Mouse (Mus musculus) CH12.LX (cell line): ENCODE measurements around the gene Rassf5. TPM values are rescaled to one million over a fixed set of nuclear protein-coding genes. Genes with fewer than 3 reads are reported as not detected.
A peak's percentile ranks its signal among the peaks of the same experiment; 100 is the strongest.

ENCODE experiments used
- DNase-seq: peaks from one replicate; pipeline ENCODE4 v3.0.0-alpha.2; 2013; ENCODE audit errors: extremely low read depth
- H3K27ac ChIP-seq: 2 replicates; pipeline ENCODE4 v1.5.1; 2012; ENCODE audit warnings: low read depth, mild to moderate bottlenecking, control low read depth, moderate library complexity; ENCODE audit not compliant: insufficient read depth
- H3K27me3 ChIP-seq: replicated peaks from 2 replicates; pipeline ENCODE3; 2012; ENCODE audit warnings: inconsistent platforms
- H3K36me3 ChIP-seq, 2 experiments: replicated peaks in 1 of 2; 2 replicates each; pipeline versions ENCODE3 to v1.6.1; 2012; ENCODE audit warnings: inconsistent platforms in 1 of 2, low read length in 1 of 2, mild to moderate bottlenecking in 1 of 2, mixed read lengths in 1 of 2, moderate library complexity in 1 of 2; ENCODE audit not compliant: control insufficient read depth in 1 of 2, insufficient read depth in 1 of 2
- H3K4me1 ChIP-seq, 2 experiments: 2 replicates each; pipeline ENCODE4 v1.6.1; 2012; ENCODE audit warnings: inconsistent platforms in 1 of 2, moderate library complexity in 1 of 2; ENCODE audit not compliant: insufficient read depth in 2 of 2, control insufficient read depth in 1 of 2
- H3K4me2 ChIP-seq: 2 replicates; pipeline ENCODE4 v1.6.1; 2012; ENCODE audit warnings: low read depth, mild to moderate bottlenecking, control low read depth; ENCODE audit not compliant: poor library complexity, insufficient read depth, severe bottlenecking
- H3K4me3 ChIP-seq, 3 experiments: fragments of 150-350 bp in 1 of 3; sonication (generic) in 1 of 3; replicated peaks in 1 of 3; 2 replicates each; pipeline versions ENCODE3 to v1.5.1; 2011 to 2012; ENCODE audit warnings: low read depth in 2 of 3, low read length in 2 of 3, mild to moderate bottlenecking in 2 of 3, moderate library complexity in 2 of 3, control low read depth in 1 of 3, improper control_type of control experiment in 1 of 3, inconsistent platforms in 1 of 3, mixed read lengths in 1 of 3; ENCODE audit not compliant: poor library complexity in 1 of 3
- H3K79me2 ChIP-seq: replicated peaks from 2 replicates; pipeline ENCODE4 v1.6.1; 2012; ENCODE audit warnings: mild to moderate bottlenecking, moderate library complexity; ENCODE audit not compliant: control insufficient read depth, poor library complexity, insufficient read depth, severe bottlenecking; ENCODE audit errors: extremely low read depth
- H3K9ac ChIP-seq: 2 replicates; pipeline ENCODE4 v1.6.1; 2012; ENCODE audit warnings: low read depth, mild to moderate bottlenecking, control low read depth, moderate library complexity; ENCODE audit not compliant: insufficient read depth
- H3K9me3 ChIP-seq: replicated peaks from 2 replicates; pipeline ENCODE3; 2012; ENCODE audit warnings: low read length, inconsistent platforms, mixed read lengths
- BHLHE40 ChIP-seq: IDR thresholded peaks from 2 replicates; pipeline ENCODE4 v1.6.1; 2011; ENCODE audit warnings: mild to moderate bottlenecking, low read depth, low read length, improper control_type of control experiment
- CHD1 ChIP-seq: IDR thresholded peaks from 2 replicates; pipeline ENCODE4 v1.6.1; 2012; ENCODE audit warnings: low read depth, low read length, improper control_type of control experiment, inconsistent platforms
- CHD2 ChIP-seq: IDR thresholded peaks from 2 replicates; pipeline ENCODE4 v1.6.1; 2011; ENCODE audit warnings: low read length, improper control_type of control experiment
- CTCF ChIP-seq, 2 experiments: IDR thresholded peaks in 1 of 2; conservative IDR thresholded peaks in 1 of 2; 2 replicates each; pipeline ENCODE4 v1.5.1; 2011 to 2012; ENCODE audit warnings: low read depth in 2 of 2, low read length in 2 of 2, improper control_type of control experiment in 1 of 2, inconsistent platforms in 1 of 2, mild to moderate bottlenecking in 1 of 2, moderate library complexity in 1 of 2
- ELF1 ChIP-seq: IDR thresholded peaks from 2 replicates; pipeline ENCODE4 v1.6.1; 2014; ENCODE audit warnings: low read depth, mild to moderate bottlenecking, inconsistent platforms, low read length, improper control_type of control experiment
- ETS1 ChIP-seq: conservative IDR thresholded peaks from 2 replicates; pipeline ENCODE4 v1.6.1; 2012; ENCODE audit warnings: low read depth, mild to moderate bottlenecking, inconsistent platforms, low read length, improper control_type of control experiment, moderate library complexity
- GABPA ChIP-seq: IDR thresholded peaks from 2 replicates; pipeline ENCODE4 v1.6.1; 2012; ENCODE audit warnings: low read depth, low read length, improper control_type of control experiment, inconsistent platforms; ENCODE audit not compliant: insufficient replicate concordance
- JUN ChIP-seq: IDR thresholded peaks from 2 replicates; pipeline ENCODE4 v1.6.1; 2011; ENCODE audit warnings: low read depth, mild to moderate bottlenecking, low read length, improper control_type of control experiment, moderate library complexity; ENCODE audit not compliant: insufficient read depth
- JUND ChIP-seq: conservative IDR thresholded peaks from 2 replicates; pipeline ENCODE4 v1.6.1; 2011; ENCODE audit warnings: low read depth, low read length, improper control_type of control experiment
- KAT2A ChIP-seq: IDR thresholded peaks from 2 replicates; pipeline ENCODE4 v1.6.1; 2012; ENCODE audit warnings: low read length, improper control_type of control experiment, inconsistent platforms; ENCODE audit not compliant: insufficient replicate concordance
- MAFK ChIP-seq: IDR thresholded peaks from 2 replicates; pipeline ENCODE4 v1.6.1; 2011; ENCODE audit warnings: low read length, improper control_type of control experiment; ENCODE audit not compliant: insufficient replicate concordance
- MEF2A ChIP-seq: IDR thresholded peaks from 2 replicates; pipeline ENCODE4 v1.6.1; 2014; ENCODE audit warnings: low read depth, mild to moderate bottlenecking, inconsistent platforms, low read length, improper control_type of control experiment, borderline replicate concordance
- NELFE ChIP-seq: IDR thresholded peaks from 2 replicates; pipeline ENCODE4 v1.6.1; 2011; ENCODE audit warnings: low read depth, low read length, improper control_type of control experiment
- NRF1 ChIP-seq: IDR thresholded peaks from 2 replicates; pipeline ENCODE4 v1.6.1; 2014; ENCODE audit warnings: low read depth, mild to moderate bottlenecking, inconsistent platforms, low read length, improper control_type of control experiment, moderate library complexity
- PAX5 ChIP-seq: IDR thresholded peaks from 2 replicates; pipeline ENCODE4 v1.6.1; 2012; ENCODE audit warnings: low read length, inconsistent platforms, mixed read lengths
- POLR2A ChIP-seq: IDR thresholded peaks from 2 replicates; pipeline ENCODE4 v1.6.1; 2011; ENCODE audit warnings: low read depth, mild to moderate bottlenecking, improper control_type of control experiment, low read length
- RAD21 ChIP-seq: IDR thresholded peaks from 2 replicates; pipeline ENCODE4 v1.6.1; 2011; ENCODE audit warnings: low read depth, mild to moderate bottlenecking, low read length, improper control_type of control experiment, moderate library complexity
- SMC3 ChIP-seq: IDR thresholded peaks from 2 replicates; pipeline ENCODE4 v1.6.1; 2011; ENCODE audit warnings: low read depth, low read length, improper control_type of control experiment
- TBP ChIP-seq: conservative IDR thresholded peaks from 2 replicates; pipeline ENCODE4 v1.6.1; 2011; ENCODE audit warnings: low read depth, low read length, improper control_type of control experiment
- TCF12 ChIP-seq: IDR thresholded peaks from 2 replicates; pipeline ENCODE4 v1.6.1; 2014; ENCODE audit warnings: low read depth, mild to moderate bottlenecking, inconsistent platforms, low read length, improper control_type of control experiment
- UBTF ChIP-seq: IDR thresholded peaks from 2 replicates; pipeline ENCODE4 v1.6.1; 2012; ENCODE audit warnings: low read depth, mild to moderate bottlenecking, inconsistent platforms, low read length, improper control_type of control experiment, moderate library complexity
- USF2 ChIP-seq: conservative IDR thresholded peaks from 2 replicates; pipeline ENCODE4 v1.6.1; 2011; ENCODE audit warnings: low read depth, low read length, improper control_type of control experiment
- ZMIZ1 ChIP-seq: IDR thresholded peaks from 2 replicates; pipeline ENCODE4 v1.6.1; 2012; ENCODE audit warnings: low read depth, mild to moderate bottlenecking, inconsistent platforms, low read length, improper control_type of control experiment
- dilution Hi-C: fragments of 300-500 bp; cut with MboI; formaldehyde crosslinking; loops from 2 replicates; pipeline ENCODE4 v1.14.3; 2020; ENCODE audit warnings: low sequenced_read_pairs; ENCODE audit not compliant: extremely low pct_unique_long_range_greater_than_20kb, extremely low pct_ligation_motif_present
- in situ Hi-C: fragments of 300-500 bp; cut with MboI; formaldehyde crosslinking; loops from 3 replicates; pipeline ENCODE4 v1.14.3; 2019; ENCODE audit warnings: low sequenced_read_pairs, low pct_ligation_motif_present, low pct_unique_long_range_greater_than_20kb, mixed read lengths
- polyA plus RNA-seq: library from polyadenylated mRNA; unstranded; fragments of >175 nt; gene quantifications from 2 replicates; pipeline ENCODE4 v1.2.1, GENCODE M21; 2012; ENCODE audit warnings: low read depth; ENCODE audit not compliant: insufficient read length
- total RNA-seq, 2 experiments: library from RNA; depleted of rRNA; stranded (reverse); fragments of 300-350 nt in 1 of 2; fragments of >200 nt in 1 of 2; gene quantifications; 2 replicates each; pipeline ENCODE4 v1.2.3; 2012 to 2014

The Rassf5 gene
- total and polyA plus RNA-seq, 3 experiments, result 11.5 to 32.1 (median 16.3) TPM

DNA sequence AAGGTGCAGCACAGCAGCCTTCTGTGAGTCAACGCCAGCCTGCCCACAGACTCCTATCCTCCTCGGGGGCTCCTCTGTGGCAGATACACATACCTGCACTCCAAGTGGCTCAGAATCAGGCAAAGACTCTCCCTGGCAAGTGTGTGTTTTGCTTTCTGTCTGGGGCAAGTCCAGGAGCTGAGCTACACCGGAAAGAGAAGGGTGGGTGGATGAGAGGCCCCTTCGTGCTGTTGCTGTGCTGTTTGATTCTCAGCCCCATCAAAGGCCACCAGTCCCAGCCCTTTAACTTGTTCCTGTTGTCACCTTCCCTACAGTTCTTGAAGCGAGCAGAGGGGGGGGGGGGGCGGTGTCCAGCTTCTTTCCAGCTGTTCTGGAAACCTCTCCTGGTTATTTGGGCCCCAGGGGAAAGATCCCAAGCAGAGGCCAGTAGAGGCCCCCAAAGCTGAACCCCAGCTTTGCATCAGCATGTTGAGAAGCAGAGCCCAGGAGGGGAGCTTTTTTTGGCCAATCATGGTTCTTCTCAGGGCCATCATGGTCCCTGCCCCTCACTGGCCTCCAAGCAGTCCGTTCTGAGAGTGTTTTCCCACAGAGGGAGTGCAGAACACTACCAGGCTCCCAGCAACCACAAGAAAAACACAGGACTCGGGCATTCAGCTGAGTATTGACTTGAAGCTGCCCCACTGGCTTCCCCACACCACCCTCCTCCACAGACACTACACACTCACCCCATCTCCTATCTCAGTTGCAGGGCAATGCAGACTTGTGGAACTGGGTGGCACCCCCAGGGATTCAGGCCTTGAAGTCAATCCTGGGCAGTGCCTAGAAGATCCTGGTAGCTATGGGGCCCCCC lies 33.8 kb upstream of the Rassf5 start:
- H3K36me3 ChIP-seq, result peaks cover 13 to 35% of the 10 kb centered on the region in 2 experiments
- peak overlapping the region; percentile 92 for H3K4me2 ChIP-seq
- H3K9ac ChIP-seq, result peak overlapping the region; percentile 88
- no peak for TF ChIP-seq CHD2
- TF ChIP-seq TCF12, result 0 out of 2 replicates have a peak, but pooled peaks have one; percentile 3
- TF ChIP-seq TBP, result 0 out of 2 replicates have a peak, but pooled peaks have one; percentile 7
- no peak for TF ChIP-seq MEF2A
- no peak for TF ChIP-seq ETS1
- H3K27ac ChIP-seq, result peak overlapping the region; percentile 61
- no peaks in the 10 kb centered on the region for H3K27me3 ChIP-seq
- dilution Hi-C loops, result no loop called here
- in situ Hi-C loops, result no loop called here
- no peaks in the 10 kb centered on the region for H3K9me3 ChIP-seq
- H3K4me1 ChIP-seq, result peaks cover 28 to 69% of the 10 kb centered on the region in 2 experiments
- no peak for DNase-seq
- peak overlapping the region; percentile 62 to 83 (median 81) for H3K4me3 ChIP-seq
- H3K79me2 ChIP-seq, result peaks cover 18% of the 10 kb centered on the region

DNA sequence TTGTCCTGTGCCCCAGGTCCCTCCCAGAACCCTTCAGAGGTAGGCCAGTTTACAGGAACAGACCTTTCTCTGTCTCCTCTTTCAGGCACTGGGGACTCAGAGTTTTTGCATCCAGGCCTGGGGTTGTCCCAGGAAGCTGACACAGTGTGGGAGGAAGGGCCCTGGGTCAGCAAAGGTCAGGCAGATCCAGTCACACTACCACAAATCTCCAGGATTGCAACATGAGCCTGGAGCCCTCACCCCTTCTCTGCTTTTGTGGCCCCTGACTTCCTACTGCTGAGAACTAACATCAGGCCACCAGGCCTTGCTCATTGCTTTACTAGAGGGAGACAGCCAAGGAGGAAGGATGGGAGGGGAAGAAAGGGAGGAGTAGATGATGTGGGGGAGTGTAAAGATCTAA lies 31.8 kb upstream of the Rassf5 start:
- Histone ChIP-seq H3K79me2 (peaks cover 18% of the 10 kb centered on the region), H3K4me1 (peaks cover 24 to 74% of the 10 kb centered on the region in 2 experiments), H3K27ac (peak overlapping the region; percentile 47; the same call in 1 of the 2 replicates), H3K9me3 (no peaks in the 10 kb centered on the region), H3K36me3 (peaks cover 30 to 55% of the 10 kb centered on the region in 2 experiments), H3K4me2 (peak overlapping the region; percentile 48; the same call in 1 of the 2 replicates), H3K4me3 (peak overlapping the region in 2 of 3 experiments; percentile 35 to 62), H3K9ac (peak overlapping the region; percentile 52; the same call in 1 of the 2 replicates), H3K27me3 (no peaks in the 10 kb centered on the region)
- 0 out of 2 replicates have a peak, but pooled peaks have one; percentile 5 for TF ChIP-seq ETS1
- no peak for TF ChIP-seq JUND
- TF ChIP-seq ELF1, result 0 out of 2 replicates have a peak, but pooled peaks have one; percentile 38
- peak; percentile 48; the same call in 1 of the 2 replicates for TF ChIP-seq CHD1
- no peak for TF ChIP-seq ZMIZ1
- dilution Hi-C loops, result no loop called here
- in situ Hi-C loops, result no loop called here
- no peak for DNase-seq

DNA sequence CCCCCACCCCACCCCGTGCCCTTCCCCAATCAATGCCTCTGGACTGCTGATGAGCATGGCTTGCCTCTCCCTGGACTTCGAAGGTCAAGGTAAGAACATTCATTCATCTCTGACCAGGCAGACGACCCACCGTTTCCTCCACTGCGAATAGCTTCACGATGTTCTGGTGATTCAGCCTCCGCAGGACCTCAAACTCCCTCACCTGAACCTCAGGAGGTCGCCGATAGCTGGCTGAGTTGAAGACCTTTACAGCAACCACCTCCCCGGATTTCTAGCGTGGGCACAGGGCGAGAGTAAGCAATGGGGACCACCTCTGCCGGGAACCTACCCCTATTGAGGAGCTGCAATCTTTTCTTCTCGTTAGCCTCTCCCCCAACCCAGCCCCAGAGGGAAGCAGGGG lies 30.5 kb upstream of the Rassf5 start:
- peak overlapping the region in 1 of 3 experiments; percentile 62 for H3K4me3 ChIP-seq
- no peak overlapping the region for H3K9ac ChIP-seq
- dilution Hi-C loops (no loop called here), in situ Hi-C loops (no loop called here)
- H3K4me1 ChIP-seq, result peaks cover 13 to 66% of the 10 kb centered on the region in 2 experiments
- H3K79me2 ChIP-seq, result peaks cover 18% of the 10 kb centered on the region
- DNase-seq, result no peak
- no peaks in the 10 kb centered on the region for H3K9me3 ChIP-seq
- peaks cover 43 to 68% of the 10 kb centered on the region in 2 experiments for H3K36me3 ChIP-seq
- H3K27me3 ChIP-seq, result no peaks in the 10 kb centered on the region
- peak overlapping the region; percentile 8; the same call in 1 of the 2 replicates for H3K27ac ChIP-seq
- H3K4me2 ChIP-seq, result no peak overlapping the region
- TF ChIP-seq GABPA (no peak), UBTF (no peak), PAX5 (no peak), USF2 (no peak), ETS1 (no peak), TBP (no peak), MAFK (no peak), SMC3 (no peak), NELFE (no peak), ELF1 (no peak), POLR2A (no peak), JUN (no peak), RAD21 (no peak), CTCF (conservative IDR thresholded peaks at IDR 0.05 in 1 of 2, IDR thresholded peaks at IDR 0.05 in 1 of 2; ENCODE audit: low read depth in 2 of 2, low read length in 2 of 2) (no peak), NRF1 (no peak), KAT2A (no peak), BHLHE40 (no peak)
